Mouse (Mus musculus) cerebellum, adult 11 months (tissue): ENCODE measurements around the gene Ubash3b.

ENCODE experiments used
- DNase-seq: peaks from one replicate; pipeline ENCODE4 v3.0.0; 2022

The Ubash3b gene

DNA sequence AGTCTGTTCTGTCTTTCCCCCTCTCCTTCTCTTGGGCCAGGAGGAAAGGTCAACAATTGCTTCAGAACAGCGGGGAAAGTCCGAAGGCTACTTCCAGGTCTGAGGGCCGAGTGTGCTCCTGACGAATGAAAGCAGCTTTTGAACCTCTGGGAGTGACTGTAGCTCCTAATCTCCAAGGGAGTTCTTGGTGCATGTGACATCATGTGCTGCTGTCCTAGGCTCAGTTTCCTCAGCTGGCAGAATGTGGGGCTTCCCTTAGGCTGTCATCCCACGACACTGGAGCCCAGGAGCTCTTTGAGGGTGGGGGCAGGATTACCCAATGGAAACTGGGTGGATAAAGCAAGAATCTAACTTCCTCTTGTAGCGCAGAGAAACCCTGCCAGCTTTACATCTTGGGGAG, at the start of gene Ubash3b:
Gene Ubash3b, minus strand, starts transcription at position 285 of the 400 bp plus-strand sequence.
- no peak for DNase-seq

DNA sequence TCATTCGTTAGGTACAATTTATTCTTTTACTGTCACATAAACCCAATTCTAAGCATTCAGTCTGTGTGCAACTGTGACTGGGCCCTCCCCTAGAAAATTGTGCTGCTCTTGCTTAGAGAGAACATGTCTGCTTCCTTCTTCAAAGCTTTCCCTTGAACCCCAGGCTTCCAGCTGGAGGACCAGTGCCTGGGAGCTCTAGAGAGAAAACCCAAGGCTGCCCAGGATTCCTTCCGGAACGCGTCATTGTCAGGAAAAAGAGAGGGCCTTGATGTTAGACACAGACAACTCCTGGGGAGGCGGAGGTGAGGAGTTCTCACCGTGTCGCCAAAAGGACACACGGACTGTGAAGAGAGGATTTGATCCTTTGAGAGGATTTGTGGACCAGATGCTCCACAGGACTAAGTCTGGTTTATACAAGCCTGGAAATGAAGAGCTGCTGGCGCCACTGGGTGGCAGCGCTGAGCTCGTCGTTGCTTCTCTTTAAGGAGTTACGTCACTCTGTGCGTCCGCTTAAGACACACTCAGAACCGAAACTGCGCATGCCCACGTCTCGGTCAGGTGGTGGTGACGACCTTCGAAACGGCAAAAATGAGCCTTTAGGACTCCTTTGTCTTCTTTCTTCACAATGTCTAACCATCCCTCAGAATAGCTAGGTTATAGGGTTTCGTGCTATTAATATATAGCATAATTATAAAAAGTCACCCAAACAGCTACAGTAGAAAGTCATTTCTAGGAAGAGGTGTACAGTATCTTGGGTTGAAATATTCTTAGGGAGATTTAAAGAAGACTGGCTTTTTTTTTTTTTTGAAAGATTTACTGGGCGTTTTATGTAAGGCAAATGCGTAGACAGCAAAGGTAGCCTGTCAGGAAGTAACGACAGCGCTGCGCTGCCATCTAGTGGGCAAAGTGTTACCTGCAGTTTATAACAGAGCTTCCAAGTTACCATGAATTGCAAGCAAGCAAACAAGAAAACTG, 45.9 kb upstream of the Ubash3b start:
- peak; percentile 92 for DNase-seq

DNA sequence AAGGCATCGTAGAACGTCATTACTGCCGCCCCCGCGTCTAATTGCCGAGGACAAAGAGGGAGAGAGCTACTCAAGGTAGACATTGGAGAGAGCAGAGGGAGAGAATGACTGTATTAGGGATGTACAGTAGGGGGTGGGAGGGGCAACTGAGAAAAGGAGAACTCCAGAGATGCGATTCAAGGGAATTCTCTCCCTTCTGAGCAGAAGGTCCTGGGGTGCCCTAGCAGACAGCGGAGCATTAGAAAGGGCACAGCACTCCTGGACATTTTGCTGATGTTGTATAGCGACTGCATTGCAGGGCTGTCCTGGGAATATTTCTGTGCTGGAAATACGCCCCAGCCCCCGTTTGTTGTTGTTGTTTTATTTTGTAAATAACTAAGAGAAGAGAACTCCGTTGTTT, 45.2 kb upstream of the Ubash3b start:
- no peak for DNase-seq

DNA sequence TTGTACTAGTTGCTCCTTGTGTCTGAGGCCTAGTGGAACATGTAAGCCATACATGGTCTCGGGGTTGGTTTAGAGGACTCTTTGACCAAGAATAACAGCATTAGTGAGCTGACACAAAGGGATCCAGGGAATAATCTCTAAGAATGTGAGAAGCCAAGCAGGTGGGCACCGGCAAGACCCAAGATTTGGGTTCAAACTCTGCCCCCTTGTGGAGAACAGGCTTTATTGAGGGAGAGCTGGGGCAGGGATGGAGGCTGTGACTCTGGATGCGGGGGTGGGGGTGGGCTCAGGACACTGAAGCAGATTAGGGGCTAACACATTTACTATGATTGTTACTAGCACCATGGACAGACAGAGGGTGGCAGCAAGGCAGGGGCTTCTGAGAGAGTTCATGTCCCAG, 43.8 kb upstream of the Ubash3b start:
- no peak for DNase-seq

DNA sequence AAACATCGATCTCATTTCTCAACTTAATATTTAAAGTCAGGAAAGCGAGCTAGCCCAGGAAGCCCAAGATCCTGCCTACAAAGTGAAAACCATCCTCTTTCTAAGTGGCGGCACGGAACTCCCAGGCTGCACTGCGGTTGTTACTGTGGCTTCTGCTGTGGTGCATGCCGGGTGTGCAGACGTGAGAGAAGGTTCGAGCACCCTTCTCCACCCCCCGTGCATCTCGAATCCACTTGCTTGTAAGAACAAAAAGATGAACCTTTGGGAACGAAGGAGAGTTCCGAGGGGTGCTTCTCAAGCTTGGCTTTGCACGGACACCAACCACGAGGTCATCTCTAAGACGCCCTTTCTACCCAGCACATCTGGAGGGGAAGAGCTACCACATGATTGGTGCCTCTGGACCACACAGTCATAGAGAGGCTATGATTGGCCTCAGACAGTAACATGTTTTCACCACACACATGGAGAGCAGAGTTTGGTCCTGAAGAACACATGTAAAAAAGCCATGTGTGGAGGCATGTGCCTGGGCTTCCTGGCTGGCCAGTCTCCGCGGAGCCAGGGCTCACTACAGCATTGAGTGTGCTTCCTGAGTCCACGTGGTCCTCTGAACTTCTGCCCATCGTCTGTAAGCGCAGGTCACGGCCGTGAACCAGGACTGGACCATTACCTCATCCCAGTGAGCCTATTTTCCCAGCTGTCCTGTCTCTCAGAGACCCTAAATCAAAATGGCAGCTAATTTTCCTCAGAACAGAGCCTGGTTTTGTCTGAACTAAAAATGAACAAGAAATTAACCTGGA, 38.2 kb upstream of the Ubash3b start:
- no peak for DNase-seq

DNA sequence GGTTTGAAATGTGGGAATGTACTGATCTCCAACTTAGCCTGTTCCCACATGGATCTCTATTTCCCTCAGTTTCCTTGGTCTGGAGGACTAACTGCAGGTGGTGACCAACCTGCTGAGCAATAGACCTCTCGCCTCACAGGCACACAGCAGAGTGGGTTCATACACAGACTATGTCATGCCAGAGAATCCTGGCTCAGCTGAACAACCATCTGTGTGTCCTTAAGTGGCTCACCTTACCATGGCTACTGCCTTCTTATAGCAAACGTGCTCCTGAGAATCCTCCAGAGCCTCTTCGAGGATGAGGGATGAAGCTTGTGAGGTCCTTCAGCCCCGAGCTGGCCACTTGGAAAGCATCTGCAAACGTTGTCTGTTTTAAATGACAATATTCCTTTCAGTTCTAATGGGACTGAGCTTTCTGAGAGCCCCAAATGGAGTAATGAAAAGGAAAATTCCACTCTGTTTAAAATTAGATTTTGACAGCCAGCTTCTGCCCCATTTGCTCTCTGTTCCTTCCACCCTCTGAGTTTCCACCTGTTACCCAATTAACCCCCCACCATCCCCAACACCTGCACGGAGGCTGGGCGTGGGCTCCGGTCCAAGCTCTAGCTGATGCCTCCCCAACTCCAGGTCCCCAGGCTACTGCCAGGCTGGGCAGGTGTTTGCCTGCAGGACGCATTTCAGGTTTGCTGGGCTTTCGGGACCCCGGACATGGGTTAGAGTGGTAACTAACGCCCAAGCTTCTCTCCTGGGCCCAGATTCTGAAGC, 37.2 kb upstream of the Ubash3b start:
- DNase-seq = peak; percentile 92

DNA sequence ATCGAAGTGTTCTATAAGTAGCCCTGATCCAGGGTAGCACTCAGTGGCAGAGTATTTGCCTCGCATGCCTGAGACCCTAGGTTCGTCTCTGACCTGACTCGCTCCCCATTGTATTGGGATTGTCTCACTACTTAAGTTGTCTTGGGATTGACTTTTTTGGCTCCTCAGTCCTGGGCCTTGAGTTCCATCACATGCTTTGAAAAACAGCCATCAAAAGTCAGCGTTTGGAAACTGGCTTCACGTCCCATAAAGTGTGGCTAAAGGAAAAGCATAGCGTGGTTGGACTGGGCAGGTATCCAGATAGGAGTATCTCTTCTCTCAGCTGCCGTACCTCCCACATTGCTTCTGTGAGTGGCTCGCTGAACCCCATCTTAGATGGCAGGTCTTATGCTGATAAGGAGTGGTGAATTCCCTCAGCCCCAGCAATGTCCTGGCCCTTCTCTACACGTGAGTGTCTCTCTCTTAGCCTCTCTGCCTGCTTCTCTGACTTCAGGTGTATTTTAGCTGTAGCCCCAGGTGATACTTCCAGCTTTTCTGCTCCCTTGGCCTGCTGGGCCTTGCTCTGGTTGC, 34.3 kb upstream of the Ubash3b start:
- no peak for DNase-seq

DNA sequence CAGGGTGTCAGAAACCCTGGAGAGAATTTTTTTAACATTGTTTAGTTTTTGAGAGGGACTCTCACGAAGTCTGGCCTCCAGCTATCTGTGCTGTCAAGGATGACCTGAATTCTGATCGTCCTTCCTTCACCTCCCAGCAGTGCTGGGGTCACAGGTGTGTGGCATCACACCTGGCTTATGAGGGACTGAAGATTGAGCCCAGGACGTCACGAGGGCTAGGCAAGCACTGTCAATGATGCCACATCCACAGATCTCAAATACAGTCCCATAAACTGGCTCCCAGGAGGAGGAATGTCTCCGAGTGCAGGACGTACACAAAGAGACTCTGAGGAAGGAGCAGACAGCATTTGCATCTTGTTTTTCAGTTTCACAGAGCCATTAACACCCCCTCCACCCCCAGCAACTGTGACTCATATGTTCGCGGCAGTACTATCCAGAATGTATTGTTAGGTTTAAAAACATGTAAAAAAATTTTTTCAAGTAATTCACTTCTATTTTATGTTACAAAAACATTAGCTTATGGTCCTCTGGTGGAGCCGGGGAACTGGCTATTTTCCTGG, 30.2 kb upstream of the Ubash3b start:
- DNase-seq = no peak

DNA sequence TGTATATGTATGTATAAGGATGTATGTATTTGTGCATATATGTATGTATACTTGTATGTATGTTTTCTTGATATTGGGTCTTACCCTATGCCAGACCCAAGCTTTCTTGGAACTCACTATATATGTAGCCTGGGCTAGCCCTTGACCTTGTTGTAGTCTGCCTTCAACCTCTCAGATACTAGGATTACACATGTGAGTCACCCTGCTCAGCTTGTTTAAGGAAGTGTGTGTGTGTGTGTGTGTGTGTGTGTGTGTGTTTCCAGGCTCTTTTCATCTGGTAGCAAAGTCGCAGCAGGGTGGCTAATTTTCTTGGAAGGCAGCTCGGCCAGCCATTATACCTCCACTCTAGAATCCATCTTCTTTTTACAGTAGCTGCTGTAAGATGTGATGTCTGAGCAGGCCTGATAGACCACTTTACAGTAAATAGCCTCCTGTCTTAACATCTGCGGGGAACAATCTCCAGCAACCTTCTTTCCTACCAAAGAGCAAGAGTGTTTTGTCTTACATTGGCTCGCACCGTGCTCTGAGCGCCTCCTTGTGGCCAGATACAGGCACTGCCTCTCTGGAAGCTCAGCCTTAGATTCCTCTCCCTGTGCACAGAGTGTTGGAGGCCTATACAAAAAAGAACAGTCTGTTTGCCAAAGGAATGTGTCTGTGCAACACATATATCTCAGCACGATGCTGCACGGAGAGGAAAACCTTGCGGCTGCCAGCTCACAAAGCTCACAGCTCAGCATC, 29.4 kb upstream of the Ubash3b start:
- peak; percentile 88 for DNase-seq

DNA sequence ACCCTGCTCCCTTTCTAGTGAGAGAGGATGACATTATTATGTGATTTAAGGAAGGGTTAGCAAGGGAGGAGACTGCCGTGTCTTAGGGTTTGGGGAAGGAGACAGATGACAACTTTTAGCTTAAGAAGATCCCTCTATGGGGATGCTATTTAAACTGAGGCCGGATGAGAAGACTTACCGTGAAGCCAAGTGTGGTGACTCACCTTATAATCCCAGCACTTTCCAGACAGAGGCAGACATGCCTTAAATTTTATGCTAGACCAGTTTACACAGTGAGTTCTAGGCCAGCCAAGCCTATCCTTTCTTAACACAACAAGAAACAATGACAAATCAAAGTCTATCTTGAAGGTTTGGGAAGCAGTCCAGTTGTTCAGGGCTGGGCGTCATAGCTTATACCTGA, 26.4 kb upstream of the Ubash3b start:
- DNase-seq = no peak

DNA sequence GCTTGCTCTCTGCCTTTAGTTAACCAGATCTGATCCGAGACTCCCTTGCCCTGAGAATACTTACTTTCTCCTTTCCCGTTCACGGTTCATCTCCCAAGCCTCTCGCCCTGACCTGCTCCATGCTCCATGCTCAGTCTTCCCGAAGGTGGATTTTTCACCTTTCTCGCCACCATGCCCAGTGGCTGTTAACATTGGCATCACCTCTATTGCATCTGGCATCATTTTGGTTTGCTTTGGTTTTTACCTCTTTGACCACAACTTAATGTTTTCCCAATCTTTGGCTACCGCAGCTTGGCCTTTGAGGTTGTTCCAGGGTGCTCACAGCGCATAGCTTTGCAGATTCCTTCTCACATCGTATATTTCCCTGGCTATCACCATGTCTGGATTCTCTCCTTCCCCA, 26.0 kb upstream of the Ubash3b start:
- DNase-seq = no peak

DNA sequence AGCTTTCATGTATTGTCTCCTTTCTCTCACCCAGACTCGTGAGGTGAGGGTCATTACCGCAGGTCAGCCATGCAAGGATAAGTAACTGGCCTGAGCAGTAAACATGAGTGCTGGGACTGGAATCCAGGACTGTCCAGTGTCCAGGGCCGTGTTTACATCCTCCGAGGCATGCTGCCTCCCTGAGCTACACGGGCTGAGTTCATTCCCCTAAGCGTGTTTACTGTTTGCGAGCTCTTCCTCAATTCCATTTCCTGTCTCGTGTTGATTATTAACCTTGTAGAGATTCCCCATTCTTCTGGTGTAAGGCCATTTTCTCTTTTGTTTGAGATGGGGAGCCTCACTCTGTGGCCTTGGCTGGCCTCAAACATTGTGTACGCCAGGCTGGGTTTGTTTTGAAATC, 23.8 kb upstream of the Ubash3b start:
- DNase-seq = no peak

DNA sequence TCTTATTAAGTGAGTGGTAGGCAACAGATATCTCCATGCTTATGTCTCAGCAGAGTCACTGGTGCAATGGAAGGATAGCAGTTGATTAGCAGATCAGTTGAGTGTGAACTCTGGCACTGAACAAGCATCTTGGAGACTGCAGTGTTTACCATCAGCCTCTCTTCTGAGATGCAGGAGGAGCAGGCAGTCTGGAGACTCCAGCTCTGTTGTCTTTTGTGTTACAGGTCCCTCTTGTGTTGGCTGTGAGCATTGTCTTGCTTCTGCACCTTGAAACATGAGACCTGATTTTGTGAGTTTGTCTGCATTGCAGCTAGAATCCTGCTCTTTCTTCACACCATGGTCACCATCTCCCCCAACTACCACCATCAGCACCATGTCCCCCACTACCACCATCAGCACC, 21.1 kb upstream of the Ubash3b start:
- DNase-seq = peak; percentile 70

DNA sequence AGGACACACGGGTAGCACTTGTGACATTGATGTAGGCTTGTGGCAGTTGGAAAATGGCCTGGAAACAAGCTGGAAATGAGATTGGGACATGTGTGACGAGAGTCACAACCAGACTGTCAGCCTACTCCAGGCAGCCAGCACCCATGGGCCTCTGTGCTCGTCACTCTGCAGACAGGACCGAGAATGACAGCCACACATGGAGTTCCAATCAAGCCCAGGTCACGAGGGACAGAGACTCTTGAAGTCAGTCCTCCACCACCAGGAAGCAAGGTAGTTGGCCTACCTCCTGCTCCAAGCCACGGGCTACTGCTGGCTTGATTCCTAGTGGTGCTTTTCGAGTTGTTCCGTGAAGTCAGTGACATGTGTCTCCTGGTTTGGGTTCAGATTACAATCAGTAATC, 20.3 kb upstream of the Ubash3b start:
- DNase-seq = no peak

DNA sequence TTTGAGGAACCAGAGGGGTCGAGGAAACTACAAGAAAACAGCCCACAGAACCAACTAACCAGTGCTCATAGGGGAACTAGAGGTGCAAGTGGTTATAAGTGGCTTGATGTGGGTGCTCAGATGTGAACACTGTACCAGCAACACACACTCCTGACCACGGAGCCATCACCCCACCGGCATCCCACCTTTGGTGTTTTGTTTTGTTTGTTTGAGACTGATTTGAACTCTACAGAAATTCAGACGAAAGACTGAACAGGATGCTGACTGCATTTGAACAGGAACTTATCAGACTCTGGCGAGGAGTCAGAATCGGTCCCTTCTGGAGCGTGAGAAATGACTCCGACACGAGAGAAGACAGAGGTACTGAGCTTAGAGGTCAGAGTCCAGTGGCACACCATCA, 19.9 kb upstream of the Ubash3b start:
- DNase-seq = no peak

DNA sequence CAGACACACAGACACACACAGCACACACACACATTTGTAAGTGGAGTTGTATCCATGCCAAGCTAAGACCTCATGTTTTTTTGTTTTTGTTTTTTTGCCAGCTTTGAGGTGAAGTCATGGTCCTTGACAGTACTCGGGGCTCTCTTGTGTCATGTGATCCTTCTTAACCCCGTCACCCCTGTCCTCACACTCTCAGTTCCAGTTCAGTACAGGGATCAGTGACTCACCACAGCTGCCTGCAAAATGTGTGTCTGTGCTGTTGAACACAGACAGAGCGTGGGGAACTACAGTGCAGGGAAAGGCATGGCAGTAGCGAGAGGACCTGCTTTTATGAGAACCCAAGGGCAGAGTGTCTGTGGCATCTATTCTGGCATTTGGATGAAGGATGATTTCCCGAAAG, 17.6 kb upstream of the Ubash3b start:
- DNase-seq = no peak

DNA sequence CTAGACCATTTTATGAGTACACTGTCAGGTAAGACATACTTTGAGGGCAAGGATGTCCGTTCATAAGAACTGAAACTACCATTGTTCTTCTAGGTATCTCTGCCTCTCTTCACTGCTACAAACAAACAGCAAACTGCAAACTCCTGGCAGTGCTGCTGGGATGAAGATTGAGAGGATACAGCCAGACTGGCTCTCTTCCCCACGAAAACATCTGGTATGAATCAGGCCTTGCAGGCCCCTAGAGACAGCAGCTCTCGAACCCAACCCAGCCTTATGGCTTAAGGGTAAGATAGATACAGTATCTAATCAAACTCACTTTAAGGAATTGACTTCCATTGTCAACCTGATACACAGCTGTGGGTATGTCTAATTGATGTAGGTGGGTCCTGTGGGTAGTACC, 11.7 kb upstream of the Ubash3b start:
- DNase-seq = no peak

DNA sequence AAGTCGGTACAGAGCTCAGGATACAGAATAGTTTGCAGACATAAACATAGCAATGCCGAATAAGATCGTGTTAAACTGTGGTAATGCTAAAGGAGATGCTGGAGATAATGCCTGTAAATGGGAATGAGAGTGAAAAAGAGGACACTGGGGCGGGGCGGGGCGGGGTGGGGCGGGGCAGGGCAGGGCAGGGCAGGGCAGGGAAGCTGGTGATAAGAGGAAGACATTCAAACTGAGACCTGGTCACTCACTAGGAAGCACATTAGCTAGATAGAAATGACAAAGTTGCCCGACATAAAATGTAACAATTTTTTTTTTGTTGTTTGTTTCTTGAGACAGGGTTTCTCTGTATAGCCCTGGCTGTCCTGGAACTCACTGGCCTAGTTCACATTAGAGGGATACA, 10.9 kb upstream of the Ubash3b start:
- no peak for DNase-seq

DNA sequence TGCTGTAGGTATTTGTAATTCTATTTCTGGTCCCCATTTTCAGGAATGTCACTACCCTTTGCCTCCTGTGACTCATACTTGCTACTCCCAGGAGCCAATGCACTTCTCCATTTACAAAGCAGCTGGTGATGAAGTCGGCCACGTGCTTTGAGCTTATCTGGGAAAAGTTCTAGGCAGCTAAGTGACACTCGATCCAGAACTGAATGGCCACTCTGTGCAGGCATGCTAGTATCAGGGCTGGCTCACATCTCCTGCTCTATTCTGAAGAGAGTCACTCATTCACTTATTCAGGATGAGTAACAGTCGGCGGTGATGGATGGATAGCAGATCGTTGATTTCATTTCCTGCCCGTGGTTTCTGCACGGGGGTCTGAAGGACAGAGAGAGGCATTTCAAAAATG, 8.5 kb upstream of the Ubash3b start:
- DNase-seq = no peak

DNA sequence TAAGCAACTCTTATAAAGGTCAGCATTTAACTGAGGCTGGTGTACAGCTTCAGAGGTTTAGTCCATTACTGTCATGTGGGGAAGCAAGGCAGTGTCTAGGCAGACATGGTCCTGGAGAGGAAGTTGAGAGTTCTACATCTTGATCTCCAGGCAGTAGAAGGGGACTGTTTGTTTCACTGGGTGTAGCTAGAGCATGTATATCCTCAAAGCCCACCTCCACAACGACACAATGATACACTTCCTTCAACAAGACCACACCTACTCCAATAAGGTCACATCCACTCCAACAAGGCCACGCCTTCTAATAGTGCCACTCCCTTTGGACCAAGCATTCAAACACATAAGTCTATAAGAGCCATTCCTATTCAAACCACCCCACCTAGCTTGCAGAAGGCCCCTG, 7.2 kb upstream of the Ubash3b start:
- no peak for DNase-seq

DNA sequence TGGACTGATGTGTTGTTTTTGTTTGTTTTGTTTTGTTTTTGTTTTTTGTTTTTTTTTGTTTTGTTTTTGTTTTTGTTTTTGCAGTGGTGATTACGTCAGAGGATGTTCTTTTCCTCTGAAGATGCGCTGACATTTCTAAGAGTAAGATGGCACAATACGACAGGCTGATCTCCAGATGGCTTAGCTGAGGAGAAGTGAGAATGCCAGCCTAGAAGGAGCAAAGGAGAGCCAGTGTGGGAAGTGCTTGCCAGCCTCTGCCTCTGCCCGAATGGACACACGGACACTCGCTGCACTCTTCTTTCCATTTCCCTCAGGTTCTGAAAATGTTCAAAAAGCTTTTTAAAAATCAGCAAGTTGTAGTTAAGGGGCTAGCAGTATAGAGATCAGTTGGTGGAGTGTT, 6.7 kb upstream of the Ubash3b start:
- DNase-seq = no peak

DNA sequence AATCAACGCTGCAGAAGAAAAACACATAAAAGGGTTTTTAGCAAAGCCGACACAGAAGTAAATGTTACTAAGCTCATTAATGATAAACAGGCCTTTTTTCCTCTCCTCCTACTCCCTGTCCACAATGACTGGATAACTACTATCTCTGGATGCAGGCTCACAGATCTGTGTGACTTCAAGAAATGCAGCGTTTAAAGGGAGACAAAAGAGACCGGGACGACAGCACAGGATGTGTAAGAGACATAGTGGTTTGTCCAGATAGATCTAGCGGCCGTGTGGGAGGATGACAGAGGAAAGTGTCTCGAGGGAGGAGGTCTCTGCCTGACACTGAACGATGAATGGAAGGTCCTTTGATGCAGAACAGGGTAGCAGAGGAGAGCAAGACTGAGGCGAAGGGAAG, 5.4 kb upstream of the Ubash3b start:
- no peak for DNase-seq
